Mouse (Mus musculus): Measurements from ENCODE around the gene Pik3ap1. TPM values are rescaled to one million over a fixed set of nuclear protein-coding genes. Genes with fewer than 3 reads are reported as not detected.

The Pik3ap1 gene
- polyA plus RNA-seq, 1 experiment from 2014 or later, result 285 TPM

Other genes starting within 250 kb of the Pik3ap1 start
- gene Tll2, start 178.3 kb downstream of the Pik3ap1 start, polyA plus RNA-seq (2018), result not detected in 3 replicates
- gene Tm9sf3, start 121.1 kb downstream of the Pik3ap1 start, polyA plus RNA-seq (2018), result 156 to 244 TPM (median 211 TPM) in 3 replicates
- gene Lcor, start 97.5 kb upstream of the Pik3ap1 start, polyA plus RNA-seq (2018), result 2.2 to 3.2 TPM (median 2.7 TPM) in 3 replicates
- gene Gm340, start 197.3 kb upstream of the Pik3ap1 start, polyA plus RNA-seq (2018), result 3.5 to 6.2 TPM (median 4.9 TPM) in 3 replicates